In genomic region chr14:64568689-64569088, GRCm38 (mm10) we compare ENCODE assay signal across 8 mouse cellular contexts.
DNase-seq lines count a peak whose midpoint lies in the region; ATAC-seq and TF ChIP-seq lines count a peak whose summit lies in the region.

No protein-coding gene starts in this region.

- POLR2A ChIA-PET in Patski (lab: Charles Lee) = no interaction called here

- H3K4me1 ChIP-seq in kidney, embryonic 16.5 days (ENCODE audit: insufficient read depth, low read length) = no peaks in the 10 kb centered on the region

- in situ Hi-C loops in Patski (cut with MboI; ENCODE audit: low pct_unique_long_range_greater_than_20kb) = no loop called here

- no peaks in the 10 kb centered on the region for H3K27me3 ChIP-seq in kidney, embryonic 16.5 days (ENCODE audit: insufficient read depth, low read length)
- H3K27me3 ChIP-seq in Patski = peaks cover 3% of the 10 kb centered on the region

- DNase-seq in kidney, postnatal 14 days = peak; percentile 56
- DNase-seq in Patski (ENCODE audit: low read depth, low spot score) = peak; percentile 4
- peak; percentile 42 for DNase-seq in adrenal gland, postnatal 25 days
- DNase-seq in layer of hippocampus, postnatal 36 days = no peak
- no peak for DNase-seq in B cell, adult 2 months
- DNase-seq in MN1 (ENCODE audit: low spot score) = no peak

- 10% methylated on average over 6 of the region's 6 CpGs for WGBS in kidney, embryonic 16.5 days

- H3K9ac ChIP-seq in kidney, embryonic 16.5 days (replicated peaks; ENCODE audit: low read length) = no peak overlapping the region

- no peak for ATAC-seq in kidney, embryonic 16.5 days (ENCODE audit: low FRiP score, low TSS enrichment)
- ATAC-seq in Patski = no peak
- 0 out of 2 replicates have a peak, but pooled peaks have one; percentile 34 for ATAC-seq in megakaryocyte progenitor cell, adult 5-6 weeks (replicated peaks; ENCODE audit: poor library complexity)

- no peaks in the 10 kb centered on the region for H3K36me3 ChIP-seq in kidney, embryonic 16.5 days (ENCODE audit: insufficient read depth, low read length)

- no peak overlapping the region for H3K27ac ChIP-seq in kidney, embryonic 16.5 days (ENCODE audit: low read length)

- CTCF ChIA-PET in Patski (lab: Charles Lee) = no interaction called here

- no peak overlapping the region for H3K4me2 ChIP-seq in kidney, embryonic 16.5 days (replicated peaks; ENCODE audit: low read depth, low read length)

- no peak for TF ChIP-seq CTCF in Patski (IDR thresholded peaks at IDR 0.05)

- H3K4me3 ChIP-seq in kidney, embryonic 16.5 days (ENCODE audit: low read length) = no peak overlapping the region

- H3K9me3 ChIP-seq in kidney, embryonic 16.5 days (ENCODE audit: low read length) = no peaks in the 10 kb centered on the region

Comparison
In these comparisons a context has a peak if more than half of its experiments do, and no peak if none do; other contexts are left out.
1. DNase-seq: peak in kidney, postnatal 14 days (single experiment), Patski (single experiment) and adrenal gland, postnatal 25 days (single experiment); none in layer of hippocampus, postnatal 36 days (0 of 2), B cell, adult 2 months (0 of 2) and MN1 (single experiment).